23 mouse cellular contexts compared by ENCODE assay signal in genomic region chr17:81302490-81302889, GRCm38 (mm10).
DNase-seq lines count a peak whose midpoint lies in the region; ATAC-seq and TF ChIP-seq lines count a peak whose summit lies in the region.
"Had no signal": no experiment of that assay in that cellular context is flagged by ENCODE, and none has a peak within 500 bp of the region (broad histone marks: within the 10 kb centered on the region; RNA-seq: fewer than 3 reads in every experiment).

No protein-coding gene starts in this region.

- no peak overlapping the region for H3K27ac ChIP-seq in hindbrain, embryonic 11.5 days (ENCODE audit: low read depth, low read length)
- no peak overlapping the region for H3K27ac ChIP-seq in hindbrain, embryonic 12.5 days
- no peak overlapping the region for H3K27ac ChIP-seq in midbrain, embryonic 12.5 days (replicated peaks)
- no peak overlapping the region for H3K27ac ChIP-seq in midbrain, embryonic 16.5 days (ENCODE audit: low read length)
- H3K27ac ChIP-seq in neural tube, embryonic 13.5 days (replicated peaks), result no peak overlapping the region
- H3K27ac ChIP-seq: embryonic facial prominence, embryonic 13.5 days; forebrain, embryonic 12.5 days; heart, embryonic 10.5 days; heart, embryonic 15.5 days had no signal

- peak; percentile 67 for ATAC-seq in hindbrain, embryonic 11.5 days (ENCODE audit: low FRiP score)
- no peak; the same call in 1 of the 2 replicates for ATAC-seq in hindbrain, embryonic 12.5 days (ENCODE audit: low FRiP score)
- ATAC-seq in midbrain, embryonic 12.5 days (ENCODE audit: low FRiP score, low read depth), result peak; percentile 31; the same call in 1 of the 2 replicates
- no peak for ATAC-seq in midbrain, embryonic 16.5 days
- peak; percentile 88 for ATAC-seq in neural tube, embryonic 13.5 days (ENCODE audit: low read depth)
- no peak for ATAC-seq in cerebellum, adult (ENCODE audit: insufficient number of reproducible peaks, low FRiP score, low TSS enrichment)
- ATAC-seq: CD4-positive, CD25-positive, alpha-beta regulatory T cell, adult 4 months; forebrain, embryonic 16.5 days had no signal

- no peak for TF ChIP-seq CTCF in brain, embryonic 14.5 days (IDR thresholded peaks at IDR 0.05; ENCODE audit: borderline replicate concordance, extremely low read depth, insufficient read depth, insufficient read length)

- H3K4me3 ChIP-seq in hindbrain, embryonic 11.5 days (ENCODE audit: low read depth, low read length), result no peak overlapping the region
- no peak overlapping the region for H3K4me3 ChIP-seq in hindbrain, embryonic 12.5 days
- no peak overlapping the region for H3K4me3 ChIP-seq in midbrain, embryonic 12.5 days
- H3K4me3 ChIP-seq in midbrain, embryonic 16.5 days (ENCODE audit: low read depth, low read length), result no peak overlapping the region
- no peak overlapping the region for H3K4me3 ChIP-seq in neural tube, embryonic 13.5 days
- H3K4me3 ChIP-seq: embryonic facial prominence, embryonic 13.5 days; forebrain, embryonic 12.5 days; heart, embryonic 10.5 days; heart, embryonic 15.5 days had no signal

- 59% methylated on average over 3 of the region's 3 CpGs for WGBS in hindbrain, embryonic 11.5 days
- 40% methylated on average over 3 of the region's 3 CpGs for WGBS in hindbrain, embryonic 12.5 days
- 32% methylated on average over 3 of the region's 3 CpGs for WGBS in midbrain, embryonic 12.5 days
- 19% methylated on average over 3 of the region's 3 CpGs for WGBS in midbrain, embryonic 16.5 days
- WGBS in neural tube, embryonic 13.5 days, result 35% methylated on average over 3 of the region's 3 CpGs

- no peak for DNase-seq in hindbrain, embryonic 11.5 days (ENCODE audit: low spot score)
- peak; percentile 29 for DNase-seq in brain, embryonic 14.5 days (ENCODE audit: low read depth)
- no peak for DNase-seq in natural killer cell, adult 2 months (ENCODE audit: low spot score in 2 of 2)
- DNase-seq: adrenal gland, postnatal 10 days; B cell, adult 2 months; cerebellum, adult 18-20 months; cerebellum, adult 9-11 months; cerebellum, postnatal 36 days; gastrocnemius, postnatal 10 days; heart, adult 18-20 months; heart, postnatal 14 days had no signal

- no peak overlapping the region for H3K4me2 ChIP-seq in hindbrain, embryonic 11.5 days (replicated peaks; ENCODE audit: low read depth, low read length)
- H3K4me2 ChIP-seq in hindbrain, embryonic 12.5 days (replicated peaks), result no peak overlapping the region
- no peak overlapping the region for H3K4me2 ChIP-seq in midbrain, embryonic 12.5 days (replicated peaks)
- H3K4me2 ChIP-seq in midbrain, embryonic 16.5 days (ENCODE audit: low read length), result no peak overlapping the region
- no peak overlapping the region for H3K4me2 ChIP-seq in neural tube, embryonic 13.5 days
- H3K4me2 ChIP-seq: embryonic facial prominence, embryonic 13.5 days; forebrain, embryonic 12.5 days; heart, embryonic 15.5 days had no signal

- H3K4me1 ChIP-seq in hindbrain, embryonic 11.5 days (replicated peaks; ENCODE audit: control insufficient read depth, insufficient read depth, low read length), result no peaks in the 10 kb centered on the region
- no peaks in the 10 kb centered on the region for H3K4me1 ChIP-seq in hindbrain, embryonic 12.5 days
- H3K4me1 ChIP-seq in midbrain, embryonic 12.5 days, result no peaks in the 10 kb centered on the region
- H3K4me1 ChIP-seq in midbrain, embryonic 16.5 days (ENCODE audit: control insufficient read depth, insufficient read depth, low read length), result no peaks in the 10 kb centered on the region
- H3K4me1 ChIP-seq in neural tube, embryonic 13.5 days (replicated peaks), result peaks cover 3% of the 10 kb centered on the region; the same call in 1 of the 2 replicates
- H3K4me1 ChIP-seq: embryonic facial prominence, embryonic 13.5 days; forebrain, embryonic 12.5 days; heart, embryonic 10.5 days; heart, embryonic 15.5 days had no signal

- H3K9ac ChIP-seq in hindbrain, embryonic 11.5 days (ENCODE audit: low read depth, low read length), result no peak overlapping the region
- no peak overlapping the region for H3K9ac ChIP-seq in hindbrain, embryonic 12.5 days
- H3K9ac ChIP-seq in midbrain, embryonic 12.5 days (replicated peaks), result no peak overlapping the region
- no peak overlapping the region for H3K9ac ChIP-seq in midbrain, embryonic 16.5 days (ENCODE audit: low read depth, low read length)
- H3K9ac ChIP-seq in neural tube, embryonic 13.5 days, result no peak overlapping the region
- H3K9ac ChIP-seq: embryonic facial prominence, embryonic 13.5 days; forebrain, embryonic 12.5 days; heart, embryonic 15.5 days had no signal

- no peaks in the 10 kb centered on the region for H3K27me3 ChIP-seq in hindbrain, embryonic 11.5 days (ENCODE audit: control insufficient read depth, insufficient read depth, low read length)
- no peaks in the 10 kb centered on the region for H3K27me3 ChIP-seq in hindbrain, embryonic 12.5 days
- no peaks in the 10 kb centered on the region for H3K27me3 ChIP-seq in midbrain, embryonic 12.5 days
- H3K27me3 ChIP-seq in midbrain, embryonic 16.5 days (ENCODE audit: control insufficient read depth, insufficient read depth, low read depth, low read length), result no peaks in the 10 kb centered on the region
- no peaks in the 10 kb centered on the region for H3K27me3 ChIP-seq in neural tube, embryonic 13.5 days
- H3K27me3 ChIP-seq: embryonic facial prominence, embryonic 13.5 days; forebrain, embryonic 12.5 days; heart, embryonic 15.5 days had no signal

- H3K36me3 ChIP-seq in hindbrain, embryonic 11.5 days (ENCODE audit: control insufficient read depth, insufficient read depth, low read length), result no peaks in the 10 kb centered on the region
- H3K36me3 ChIP-seq in hindbrain, embryonic 12.5 days, result no peaks in the 10 kb centered on the region
- H3K36me3 ChIP-seq in midbrain, embryonic 12.5 days, result no peaks in the 10 kb centered on the region
- H3K36me3 ChIP-seq in midbrain, embryonic 16.5 days (ENCODE audit: control insufficient read depth, insufficient read depth, low read length), result no peaks in the 10 kb centered on the region
- no peaks in the 10 kb centered on the region for H3K36me3 ChIP-seq in neural tube, embryonic 13.5 days
- H3K36me3 ChIP-seq: embryonic facial prominence, embryonic 13.5 days; forebrain, embryonic 12.5 days; G1E; heart, embryonic 10.5 days; heart, embryonic 15.5 days had no signal

- no peaks in the 10 kb centered on the region for H3K9me3 ChIP-seq in hindbrain, embryonic 11.5 days (ENCODE audit: control insufficient read depth, low read length)
- no peaks in the 10 kb centered on the region for H3K9me3 ChIP-seq in hindbrain, embryonic 12.5 days (replicated peaks)
- H3K9me3 ChIP-seq in midbrain, embryonic 12.5 days, result no peaks in the 10 kb centered on the region
- H3K9me3 ChIP-seq in midbrain, embryonic 16.5 days (replicated peaks; ENCODE audit: control insufficient read depth, low read length, poor library complexity, severe bottlenecking), result no peaks in the 10 kb centered on the region
- no peaks in the 10 kb centered on the region for H3K9me3 ChIP-seq in neural tube, embryonic 13.5 days
- H3K9me3 ChIP-seq: embryonic facial prominence, embryonic 13.5 days; forebrain, embryonic 12.5 days; heart, embryonic 10.5 days; heart, embryonic 15.5 days had no signal

- TF ChIP-seq POLR2A in brain, embryonic 14.5 days (IDR thresholded peaks at IDR 0.05; ENCODE audit: borderline replicate concordance, extremely low read depth, insufficient read depth, insufficient read length, poor library complexity, severe bottlenecking), result no peak

Comparison
In these comparisons a context has a peak if more than half of its experiments do, and no peak if none do; other contexts are left out.
1. ATAC-seq: peak in hindbrain, embryonic 11.5 days (single experiment), midbrain, embryonic 12.5 days (single experiment) and neural tube, embryonic 13.5 days (single experiment); none in hindbrain, embryonic 12.5 days (single experiment), midbrain, embryonic 16.5 days (single experiment) and cerebellum, adult (single experiment).